Mouse (Mus musculus): ENCODE measurements around the gene Rgs9bp. TPM values are rescaled to one million over a fixed set of nuclear protein-coding genes. Genes with fewer than 3 reads are reported as not detected.
"Not testable (repeated sequence)": the region's sequence is repeated elsewhere in the genome, so short reads cannot be mapped to it uniquely, and the experiment has no call there.

Rgs9bp gene
- polyA plus RNA-seq, 1 experiment from 2014 or later, result 0.11 TPM

DNA sequence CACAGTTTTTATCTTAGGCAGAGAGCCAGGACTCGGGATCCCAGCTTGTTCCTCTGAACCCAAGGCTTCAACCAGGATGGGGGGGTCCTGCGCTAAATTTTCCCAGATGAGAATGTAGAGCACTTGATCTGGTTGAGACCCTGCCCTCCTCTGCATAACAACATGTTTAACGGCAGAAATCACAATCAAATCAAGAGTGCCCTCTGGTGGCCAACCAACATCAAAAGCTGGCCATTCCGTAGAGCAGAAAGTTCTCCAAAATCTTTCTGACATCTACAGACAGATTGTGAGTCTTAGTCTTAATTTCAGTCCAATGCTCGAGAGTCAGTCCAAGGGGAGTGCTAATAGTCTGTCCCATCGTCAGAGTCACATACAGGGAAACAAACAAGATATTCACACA, 14.5 kb downstream of the Rgs9bp start:
- not testable (repeated sequence) for H3K27me3 ChIP-seq; H3K4me2 ChIP-seq; H3K36me3 ChIP-seq; H3K9me3 ChIP-seq; H3K27ac ChIP-seq (replicated peaks); H3K4me3 ChIP-seq; ATAC-seq (ENCODE audit: low read depth); H3K4me1 ChIP-seq (replicated peaks); H3K9ac ChIP-seq
- 21% methylated on average over 6 of the region's 6 CpGs for WGBS

DNA sequence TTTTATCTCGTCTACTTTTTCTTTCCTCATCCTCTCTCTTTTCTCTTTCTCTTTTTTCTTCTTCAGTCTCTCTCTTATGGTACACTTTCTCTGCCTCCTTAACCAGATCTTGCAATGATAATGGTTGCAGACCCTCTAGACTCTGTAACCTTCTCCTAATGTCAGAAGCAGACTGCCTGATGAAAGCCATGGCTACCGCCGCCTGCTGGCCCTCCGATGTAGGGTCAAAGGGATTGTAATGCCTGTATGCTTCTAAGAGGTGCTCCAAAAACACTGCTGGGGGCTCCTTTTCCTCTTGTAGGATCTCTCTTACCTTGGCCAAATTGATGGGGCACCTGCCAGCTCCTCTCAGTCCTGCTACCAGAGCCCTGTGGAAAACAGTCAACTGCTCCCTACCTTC, 15.7 kb downstream of the Rgs9bp start:
- not testable (repeated sequence) for H3K27ac ChIP-seq (replicated peaks); ATAC-seq (ENCODE audit: low read depth); H3K36me3 ChIP-seq; H3K4me2 ChIP-seq; H3K9me3 ChIP-seq; H3K4me3 ChIP-seq; H3K27me3 ChIP-seq; H3K4me1 ChIP-seq (replicated peaks); H3K9ac ChIP-seq
- WGBS, result 90% methylated on average over 4 of the region's 4 CpGs

DNA sequence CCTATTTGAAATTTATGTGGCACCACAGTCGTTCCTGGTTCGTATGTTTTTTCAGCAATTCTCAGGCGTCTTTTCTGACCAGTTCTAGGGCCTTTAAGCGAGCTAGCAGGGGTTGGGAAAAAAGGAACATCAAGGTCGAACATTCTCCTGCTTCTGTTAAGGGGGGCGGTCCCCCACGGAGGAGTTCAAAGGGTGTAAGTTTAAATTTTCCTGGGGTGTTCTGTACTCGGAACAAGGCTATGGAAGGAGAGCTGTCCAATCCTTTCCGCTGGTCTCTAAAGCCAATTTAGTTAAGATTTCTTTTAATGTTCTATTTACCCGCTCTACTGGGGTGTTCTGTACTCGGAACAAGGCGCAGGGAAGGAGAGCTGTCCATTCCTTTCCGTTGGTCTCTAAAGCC, 19.4 kb downstream of the Rgs9bp start:
- H3K4me2 ChIP-seq; H3K4me1 ChIP-seq (replicated peaks); H3K36me3 ChIP-seq; H3K9ac ChIP-seq; H3K4me3 ChIP-seq; H3K27me3 ChIP-seq; H3K27ac ChIP-seq (replicated peaks); ATAC-seq (ENCODE audit: low read depth); H3K9me3 ChIP-seq: not testable (repeated sequence)
- WGBS, result 81% methylated on average over 13 of the region's 13 CpGs

DNA sequence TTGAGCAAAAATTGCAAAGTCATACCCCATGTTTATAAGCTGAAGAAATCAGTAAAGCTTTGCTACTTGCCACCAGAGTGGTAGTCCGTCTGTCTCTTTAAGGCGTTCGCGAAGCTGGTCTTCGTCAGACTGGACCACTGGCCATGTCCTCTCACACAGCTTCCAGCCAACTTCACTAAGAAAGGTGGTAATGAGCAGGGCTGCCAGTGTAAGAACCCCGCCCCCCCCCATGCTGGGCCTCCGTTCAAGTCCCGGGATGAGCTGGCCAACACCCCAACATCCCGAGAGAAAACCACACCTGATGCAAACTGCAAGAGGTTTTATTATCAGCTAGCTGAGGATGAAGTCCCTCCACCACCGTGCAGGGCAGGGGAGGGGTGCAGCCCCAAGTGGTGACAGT, 20.5 kb downstream of the Rgs9bp start:
- not testable (repeated sequence) for H3K9me3 ChIP-seq; ATAC-seq (ENCODE audit: low read depth); H3K4me2 ChIP-seq; H3K4me3 ChIP-seq; H3K9ac ChIP-seq; H3K36me3 ChIP-seq; H3K27ac ChIP-seq (replicated peaks); H3K27me3 ChIP-seq; H3K4me1 ChIP-seq (replicated peaks)
- WGBS, result 86% methylated on average over 10 of the region's 10 CpGs

DNA sequence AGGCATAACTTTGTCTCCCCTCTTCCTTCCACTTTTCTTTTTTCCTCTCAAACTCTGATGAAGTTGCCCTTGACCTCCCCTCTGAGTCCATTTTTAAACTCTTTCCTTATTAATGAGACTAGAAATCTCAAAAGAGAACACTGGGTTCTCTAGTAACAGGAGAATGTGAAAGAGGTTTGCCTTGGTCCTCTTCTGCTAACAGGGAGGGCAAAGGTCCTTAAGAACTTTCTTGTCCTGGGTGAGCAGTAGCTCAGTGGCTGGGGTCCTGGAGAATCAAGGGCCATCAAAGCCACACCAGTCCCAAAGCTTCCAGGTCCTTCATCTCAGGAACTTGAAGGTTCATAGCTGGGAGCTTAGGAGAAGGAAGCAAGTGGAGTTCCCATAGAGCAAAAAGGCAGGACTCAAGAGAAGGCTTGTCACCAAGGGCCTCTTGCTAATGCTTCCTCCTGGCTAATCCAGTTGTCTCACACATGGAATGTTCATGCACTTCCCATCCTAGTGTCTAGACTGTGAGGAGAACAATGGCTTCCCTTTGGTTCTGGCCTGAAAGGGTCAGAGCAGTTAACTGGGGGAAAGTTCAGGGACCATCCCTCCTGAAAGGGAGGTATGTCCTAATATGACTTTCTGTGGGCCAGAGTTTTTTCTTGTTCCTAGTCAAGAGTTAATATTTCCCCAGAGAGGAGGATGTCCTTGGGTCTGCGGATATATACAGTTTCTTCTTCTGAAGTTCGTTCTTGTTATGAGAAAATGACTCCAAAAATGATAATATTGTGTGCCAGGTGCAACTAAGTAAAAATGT, 21.1 kb downstream of the Rgs9bp start:
- Histone ChIP-seq H3K4me2 (no peak overlapping the region), H3K27me3 (no peaks in the 10 kb centered on the region), H3K9ac (no peak overlapping the region), H3K4me1 (replicated peaks) (no peaks in the 10 kb centered on the region), H3K27ac (replicated peaks) (no peak overlapping the region), H3K4me3 (no peak overlapping the region), H3K36me3 (no peaks in the 10 kb centered on the region), H3K9me3 (no peaks in the 10 kb centered on the region)
- ATAC-seq (ENCODE audit: low read depth), result no peak
- WGBS, result 92% methylated on average over 2 of the region's 2 CpGs

DNA sequence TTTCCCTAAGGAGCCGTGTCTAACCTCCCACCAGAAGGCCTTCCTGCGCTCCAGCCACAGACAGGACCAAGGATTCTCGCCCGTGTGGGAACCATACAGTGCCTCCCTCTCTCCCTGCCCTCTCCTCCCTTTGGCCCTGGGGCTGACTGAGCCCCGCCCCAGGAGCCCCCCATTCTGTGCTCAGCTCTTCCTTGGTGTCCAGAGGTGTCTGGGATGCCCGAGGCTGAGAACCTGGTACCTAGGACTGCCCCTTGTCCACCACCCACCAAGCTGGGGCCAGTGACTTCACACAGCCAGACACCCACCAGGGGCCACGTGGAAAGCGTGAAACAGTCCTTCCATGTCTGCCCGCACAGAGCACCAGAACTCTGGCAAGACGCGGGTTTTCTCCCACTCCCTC, 22.3 kb downstream of the Rgs9bp start:
- no peaks in the 10 kb centered on the region for H3K27me3 ChIP-seq
- WGBS, result 77% methylated on average over 11 of the region's 11 CpGs

DNA sequence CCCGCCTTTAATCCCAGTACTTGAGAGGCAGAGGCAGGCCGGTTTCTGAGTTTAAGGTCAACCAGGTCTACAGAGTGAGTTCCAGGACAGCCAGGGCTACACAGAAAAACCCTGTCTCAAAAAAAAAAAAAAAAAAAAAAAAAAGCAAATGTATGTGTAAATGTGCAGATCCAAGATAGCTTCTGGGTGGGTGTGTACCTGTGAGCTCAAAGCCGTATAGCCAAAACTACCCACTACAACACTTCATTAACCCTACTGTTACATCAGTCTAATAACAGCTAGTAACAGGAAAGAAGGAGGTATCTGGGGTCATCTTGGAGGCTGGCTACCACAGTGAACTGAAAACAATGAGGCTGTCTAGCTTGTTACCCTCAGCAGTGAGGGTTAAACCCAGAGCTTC, 25.5 kb downstream of the Rgs9bp start:
- no peak overlapping the region for H3K27ac ChIP-seq (replicated peaks)
- WGBS, result 97% methylated on average over 3 of the region's 3 CpGs
- no peaks in the 10 kb centered on the region for H3K9me3 ChIP-seq
- no peaks in the 10 kb centered on the region for H3K36me3 ChIP-seq
- no peaks in the 10 kb centered on the region for H3K27me3 ChIP-seq
- no peak for ATAC-seq (ENCODE audit: low read depth)
- peaks cover 8% of the 10 kb centered on the region for H3K4me1 ChIP-seq (replicated peaks)
- H3K4me2 ChIP-seq, result no peak overlapping the region
- no peak overlapping the region for H3K9ac ChIP-seq
- H3K4me3 ChIP-seq, result no peak overlapping the region

More for the DNA sequence above, 22.3 kb downstream of the Rgs9bp start:
- no peak for ATAC-seq (ENCODE audit: low read depth)
- no peak overlapping the region for H3K4me3 ChIP-seq
- H3K4me1 ChIP-seq (replicated peaks), result no peaks in the 10 kb centered on the region
- no peak overlapping the region for H3K27ac ChIP-seq (replicated peaks)
- no peak overlapping the region for H3K4me2 ChIP-seq
- H3K9ac ChIP-seq, result no peak overlapping the region
- no peaks in the 10 kb centered on the region for H3K36me3 ChIP-seq
- no peaks in the 10 kb centered on the region for H3K9me3 ChIP-seq

DNA sequence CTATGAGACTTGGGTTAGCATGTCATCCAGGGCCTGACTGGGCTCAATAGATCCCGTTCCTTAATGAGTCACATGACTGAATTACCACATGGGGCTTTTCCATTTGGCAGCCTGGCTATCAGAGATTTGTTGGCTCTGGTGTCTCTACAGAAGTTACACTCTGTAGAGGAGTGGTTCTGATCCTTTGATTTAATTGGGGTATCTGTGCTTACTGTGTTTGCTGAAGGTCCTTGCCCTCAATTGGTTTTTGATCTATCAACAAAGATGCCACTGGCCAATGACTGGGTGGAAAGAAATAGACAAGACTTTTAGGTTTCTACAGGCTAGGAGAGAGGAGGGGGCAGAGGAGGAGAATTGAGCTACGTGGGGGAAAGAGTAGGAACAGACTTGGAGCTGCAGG, 26.7 kb downstream of the Rgs9bp start:
- no peaks in the 10 kb centered on the region for H3K36me3 ChIP-seq
- H3K4me3 ChIP-seq, result no peak overlapping the region
- WGBS, result 60% methylated on average over 2 of the region's 2 CpGs
- H3K9me3 ChIP-seq, result no peaks in the 10 kb centered on the region
- no peaks in the 10 kb centered on the region for H3K27me3 ChIP-seq
- H3K9ac ChIP-seq, result no peak overlapping the region
- H3K27ac ChIP-seq (replicated peaks), result no peak overlapping the region
- no peak overlapping the region for H3K4me2 ChIP-seq
- H3K4me1 ChIP-seq (replicated peaks), result peaks cover 16% of the 10 kb centered on the region
- ATAC-seq (ENCODE audit: low read depth), result no peak

DNA sequence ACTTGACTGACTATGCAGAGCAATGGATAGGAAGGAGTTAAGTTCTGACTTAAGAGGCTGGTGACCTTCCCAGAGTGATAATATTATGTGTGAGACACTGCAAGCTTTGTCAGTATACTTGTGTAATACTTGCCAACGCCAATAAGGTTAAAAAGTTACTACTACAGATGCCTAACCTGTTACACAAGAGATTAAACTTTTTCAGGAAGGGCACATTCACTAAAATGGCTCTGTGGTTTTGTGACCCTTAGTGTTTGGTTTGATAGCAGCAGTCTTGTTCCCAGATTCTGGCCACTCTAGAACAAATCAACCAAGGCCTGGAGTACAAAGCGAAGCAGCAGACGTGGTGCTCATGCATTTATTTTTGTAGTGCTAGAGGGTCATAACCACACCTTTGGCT, 27.8 kb downstream of the Rgs9bp start:
- WGBS, result 80% methylated on average over 3 of the region's 3 CpGs
- Histone ChIP-seq H3K4me1 (replicated peaks) (peaks cover 16% of the 10 kb centered on the region), H3K9ac (no peak overlapping the region), H3K27ac (replicated peaks) (no peak overlapping the region), H3K4me2 (no peak overlapping the region), H3K9me3 (no peaks in the 10 kb centered on the region), H3K4me3 (no peak overlapping the region), H3K27me3 (no peaks in the 10 kb centered on the region), H3K36me3 (no peaks in the 10 kb centered on the region)
- ATAC-seq (ENCODE audit: low read depth), result no peak

DNA sequence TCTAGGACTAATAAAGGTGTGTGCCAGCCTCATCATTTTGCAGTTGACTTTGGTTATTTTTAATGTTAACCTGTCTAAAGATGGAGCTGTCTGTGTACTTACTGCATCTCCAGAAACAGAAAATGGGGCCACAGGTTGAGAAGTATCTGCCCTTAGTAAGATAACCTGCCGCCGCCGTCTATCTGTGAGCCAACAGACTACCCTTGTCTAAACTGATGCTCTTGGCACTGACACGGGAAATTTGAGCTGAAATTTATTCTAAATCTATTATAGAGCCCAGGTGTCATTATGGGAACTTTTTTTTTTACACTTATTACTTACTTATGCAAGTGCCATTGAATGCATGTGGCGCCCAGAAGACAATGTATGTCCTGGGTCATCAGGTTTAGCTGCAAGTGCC, 28.5 kb downstream of the Rgs9bp start:
- H3K9me3 ChIP-seq, result no peaks in the 10 kb centered on the region
- no peak overlapping the region for H3K4me3 ChIP-seq
- H3K36me3 ChIP-seq, result no peaks in the 10 kb centered on the region
- WGBS, result 92% methylated on average over 5 of the region's 5 CpGs
- H3K4me2 ChIP-seq, result no peak overlapping the region
- no peak overlapping the region for H3K27ac ChIP-seq (replicated peaks)
- no peak overlapping the region for H3K9ac ChIP-seq
- H3K27me3 ChIP-seq, result no peaks in the 10 kb centered on the region
- ATAC-seq (ENCODE audit: low read depth), result no peak
- peaks cover 16% of the 10 kb centered on the region for H3K4me1 ChIP-seq (replicated peaks)

DNA sequence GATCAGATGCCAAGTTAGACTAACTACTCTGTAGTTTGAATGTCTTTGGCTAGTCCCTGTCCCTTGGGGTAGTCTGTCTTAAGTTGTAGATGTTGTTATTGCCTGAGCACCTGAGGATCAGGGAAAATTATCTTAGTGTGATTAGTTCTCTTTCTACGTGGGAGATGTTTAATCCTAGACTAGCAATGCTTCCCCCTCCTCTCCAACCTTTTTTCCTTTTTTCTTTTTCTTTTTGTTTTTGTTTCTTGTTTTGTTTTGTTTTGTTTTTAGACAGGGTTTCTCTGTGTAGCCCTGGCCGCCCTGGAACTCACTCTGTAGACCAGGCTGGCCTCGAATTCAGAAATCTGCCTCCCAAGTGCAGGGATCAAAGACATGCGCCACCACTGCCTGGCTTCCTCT, 29.2 kb downstream of the Rgs9bp start, which contains the start of gene Nudt19:
Gene Nudt19 (minus strand): TSS at position 100 of the 399 bp plus-strand sequence.
- Histone ChIP-seq H3K9ac (peak within 1 kb of the TSS; percentile 94), H3K27ac (replicated peaks) (peak within 1 kb of the TSS; percentile 96), H3K36me3 (peaks cover 3% of the 10 kb centered on the region; the same call in 1 of the 2 replicates), H3K4me3 (peak within 1 kb of the TSS; percentile 74), H3K4me1 (replicated peaks) (peaks cover 16% of the 10 kb centered on the region), H3K27me3 (no peaks in the 10 kb centered on the region), H3K9me3 (no peaks in the 10 kb centered on the region), H3K4me2 (peak within 1 kb of the TSS; percentile 93)
- WGBS, result 73% methylated on average over 4 of the region's 4 CpGs
- no peak for ATAC-seq (ENCODE audit: low read depth)

DNA sequence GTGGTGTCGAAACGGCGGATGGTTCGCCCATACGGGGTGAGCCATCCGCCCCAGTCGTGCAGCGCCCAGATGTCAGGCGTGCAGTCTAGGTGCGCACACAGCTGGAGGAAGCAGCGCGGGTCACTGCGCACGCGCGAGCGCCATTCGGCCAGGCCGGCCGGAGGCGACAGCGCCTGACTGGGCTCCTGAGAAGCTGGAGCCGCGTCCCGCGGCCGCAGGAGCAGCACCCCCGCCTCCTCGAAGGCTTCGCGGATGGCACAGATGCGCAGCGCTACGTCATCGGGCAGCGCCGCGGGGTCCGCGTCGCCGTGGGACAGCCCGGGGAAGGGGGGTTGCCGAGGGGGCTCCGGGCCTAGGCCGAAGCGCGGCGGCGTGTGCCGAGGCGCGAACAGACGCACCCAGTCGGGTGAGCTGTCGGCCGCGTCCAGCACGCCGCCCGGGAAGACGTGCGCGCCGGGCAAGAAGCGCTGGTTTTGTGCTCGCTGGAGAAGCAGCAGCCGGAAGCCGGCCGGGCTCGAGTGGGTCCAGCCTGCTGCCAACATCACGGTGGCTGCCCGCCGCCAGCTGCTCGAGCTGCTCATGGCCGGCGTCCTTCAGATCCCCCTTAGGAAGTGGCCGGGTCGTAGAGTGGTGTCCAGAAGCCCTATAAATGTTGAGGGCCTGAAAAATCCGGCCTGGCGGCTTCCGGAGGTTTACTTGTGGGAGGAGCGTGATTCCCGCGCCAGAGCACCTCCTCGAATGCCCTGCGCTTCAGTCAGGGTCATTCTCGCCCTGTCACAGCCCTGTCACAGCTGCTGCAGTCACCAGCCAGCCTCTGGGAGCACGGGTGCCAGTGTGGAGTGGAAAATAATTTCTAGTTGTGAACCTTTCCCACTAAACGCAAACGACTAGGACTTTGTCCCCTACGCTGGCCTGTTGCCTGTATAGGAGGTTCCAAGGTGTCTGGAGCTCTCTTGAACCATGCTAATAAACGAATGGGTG, 29.9 kb downstream of the Rgs9bp start:
- H3K27me3 ChIP-seq, result no peaks in the 10 kb centered on the region
- peaks cover 16% of the 10 kb centered on the region for H3K4me1 ChIP-seq (replicated peaks)
- peak overlapping the region; percentile 74 for H3K4me3 ChIP-seq
- no peaks in the 10 kb centered on the region for H3K9me3 ChIP-seq
- H3K9ac ChIP-seq, result peak overlapping the region; percentile 94
- peaks cover 10% of the 10 kb centered on the region for H3K36me3 ChIP-seq
- peak; percentile 95 for ATAC-seq (ENCODE audit: low read depth)
- WGBS, result under 1% methylated on average over 93 of the region's 93 CpGs
- peak overlapping the region; percentile 96 for H3K27ac ChIP-seq (replicated peaks)
- peak overlapping the region; percentile 93 for H3K4me2 ChIP-seq
